Mouse (Mus musculus) naive thymus-derived CD4-positive, alpha-beta T cell, adult 2 months (primary cell): ENCODE measurements around the gene Mipol1.
A peak's percentile ranks its signal among the peaks of the same experiment; 100 is the strongest.

Experiments
- DNase-seq: peaks from one replicate; pipeline ENCODE4 v3.0.0-alpha.2; 2011; ENCODE audit warnings: low read depth

The Mipol1 gene

GRCm38 (mm10) chr12:57243671-57244495 lies 13.7 kb downstream of the Mipol1 start:
- DNase-seq = no peak

- DNase-seq = peak; percentile 19
These were observed 28.3 kb downstream of the Mipol1 start for GRCm38 (mm10) chr12:57258572-57258971.

- no peak for DNase-seq
These were observed 45.2 kb downstream of the Mipol1 start for GRCm38 (mm10) chr12:57275456-57275855.

DNA sequence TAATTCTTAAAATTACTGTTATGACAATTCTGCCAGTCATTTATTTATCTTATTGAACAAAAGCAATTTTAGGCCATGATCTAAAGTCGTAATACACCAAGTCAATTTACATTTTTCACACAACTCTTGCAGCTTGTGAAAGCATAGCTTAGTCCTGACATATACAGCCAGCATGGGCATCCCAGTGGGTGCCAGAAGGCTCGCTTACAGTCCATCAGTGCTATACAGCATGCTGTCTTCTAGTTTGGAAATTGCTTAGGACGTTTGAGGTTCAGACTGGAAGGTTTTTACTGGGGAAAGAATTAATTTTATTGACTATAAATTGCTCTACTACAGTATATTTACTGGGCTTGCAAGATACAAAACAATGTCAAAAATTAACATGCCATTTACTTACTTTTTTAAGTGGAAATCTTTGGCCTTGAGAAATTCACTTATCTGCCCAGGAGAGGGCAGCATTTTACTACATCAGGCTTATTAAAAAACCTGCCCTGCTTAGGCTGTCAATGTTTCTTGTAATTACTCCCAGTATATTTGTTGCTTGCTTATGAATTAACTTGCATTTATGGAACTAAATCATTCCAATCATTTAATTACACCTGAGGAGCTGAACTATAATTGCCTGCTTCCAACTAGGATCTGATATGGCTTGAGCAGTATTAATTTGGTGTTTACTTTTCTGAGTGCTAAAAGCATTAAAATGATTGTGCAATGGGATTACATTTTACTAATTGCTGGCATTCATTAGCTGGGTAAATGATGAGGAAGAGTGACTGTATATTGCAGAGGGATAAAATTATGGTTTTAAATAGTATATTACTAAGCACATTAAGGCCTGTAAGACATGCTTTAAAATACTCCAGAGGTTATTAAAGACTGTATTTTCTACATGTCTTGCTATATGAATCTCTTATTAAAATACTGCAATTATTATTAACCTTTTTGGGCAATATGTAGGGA lies 51.2 kb downstream of the Mipol1 start:
- DNase-seq = peak; percentile 33

DNA sequence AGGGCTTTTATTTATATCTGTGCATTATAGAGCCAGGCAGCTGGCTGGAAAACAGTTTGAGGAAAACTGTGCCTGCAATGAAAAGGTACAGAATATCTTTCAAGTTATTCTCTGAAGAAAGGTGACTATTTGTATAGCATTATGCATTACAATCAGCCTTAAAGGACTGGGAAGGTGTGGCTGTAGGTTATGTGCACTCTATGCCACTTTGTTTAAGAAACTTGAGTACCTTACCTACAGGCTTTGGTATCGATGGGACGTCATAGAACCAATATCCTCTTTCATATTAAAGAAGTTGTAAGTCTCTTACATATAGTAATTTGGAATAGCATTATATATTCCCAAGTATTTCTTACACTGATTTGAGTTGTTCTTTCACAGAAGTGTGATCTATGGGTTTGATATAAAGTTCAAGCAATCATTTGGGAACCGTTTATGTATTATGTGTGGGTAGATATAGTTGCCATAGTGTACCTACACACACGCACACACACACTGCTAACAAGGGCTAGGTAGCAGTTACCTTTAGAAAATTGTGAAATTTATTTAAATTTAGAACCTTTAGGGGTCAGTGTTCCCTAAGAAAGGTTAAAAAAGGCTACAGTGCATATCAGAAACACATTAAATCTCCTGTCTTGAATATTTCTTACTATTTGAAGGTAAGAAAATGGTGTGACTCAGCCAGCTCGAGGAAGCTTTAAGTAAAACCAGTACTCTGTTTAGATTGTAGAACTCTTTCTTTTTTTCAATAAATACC lies 55.3 kb downstream of the Mipol1 start:
- DNase-seq = no peak

DNA sequence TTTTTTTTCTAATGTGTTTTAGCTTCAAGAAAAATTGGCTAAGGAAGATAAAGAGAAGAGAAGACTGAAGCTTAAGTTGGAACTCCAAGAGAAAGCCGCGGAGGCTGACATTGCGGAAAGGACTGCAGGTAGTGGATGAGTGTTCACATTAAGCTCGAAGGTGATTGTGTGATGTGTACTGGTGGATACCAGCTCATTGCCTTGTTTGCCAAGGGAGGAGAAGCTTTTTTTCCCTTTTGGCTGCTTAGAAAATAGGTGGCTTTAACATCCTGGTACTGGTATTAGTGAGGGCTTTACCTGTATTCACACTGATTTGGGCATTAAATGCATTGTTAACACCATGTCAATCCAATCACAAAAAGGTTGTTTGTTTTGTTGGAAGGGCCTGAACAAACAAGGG lies 77.1 kb downstream of the Mipol1 start:
- no peak for DNase-seq

- DNase-seq = no peak
These were observed 77.5 kb downstream of the Mipol1 start for GRCm38 (mm10) chr12:57307748-57308147.

DNA sequence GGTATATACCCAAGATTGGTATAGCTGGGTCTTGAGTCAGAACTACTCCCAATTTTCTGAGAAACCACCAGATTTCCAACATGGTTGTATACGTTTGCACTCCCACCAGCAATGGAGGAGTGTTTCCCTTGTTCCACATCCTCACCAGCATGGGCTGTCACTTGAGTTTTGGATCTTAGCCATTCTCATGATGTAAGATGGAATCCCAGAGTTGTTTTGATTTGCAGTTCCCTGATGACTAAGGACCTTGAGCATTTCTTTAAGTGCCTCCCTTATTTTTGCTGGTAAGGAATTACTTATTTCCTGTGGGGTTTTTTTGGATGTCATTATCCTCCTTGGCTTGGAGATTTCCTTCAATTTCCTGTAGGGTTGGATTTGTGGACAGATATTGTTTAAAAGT lies 108.8 kb downstream of the Mipol1 start:
- no peak for DNase-seq

- DNase-seq = no peak
These were observed 109.9 kb downstream of the Mipol1 start for GRCm38 (mm10) chr12:57340111-57340510.

GRCm38 (mm10) chr12:57362732-57363131 lies 132.5 kb downstream of the Mipol1 start:
- DNase-seq = no peak

DNA sequence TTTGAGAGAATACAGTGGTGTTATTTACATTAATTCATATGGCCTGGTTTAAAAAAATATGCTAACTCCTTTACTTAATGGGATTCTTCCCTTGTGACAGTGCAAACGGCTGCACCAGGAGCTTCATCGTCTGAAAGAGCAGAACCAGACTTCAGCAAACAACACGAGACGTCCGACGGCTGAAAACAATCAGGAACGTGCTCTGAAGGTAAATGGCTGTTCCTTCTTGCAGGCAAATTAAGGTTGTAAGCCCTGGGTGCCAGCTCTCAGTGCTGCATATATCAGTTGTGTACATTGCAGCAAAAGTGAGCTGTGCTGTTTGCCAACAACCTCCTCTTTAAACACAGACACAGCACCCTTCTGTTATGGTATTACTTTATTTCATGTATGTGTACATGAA lies 133.8 kb downstream of the Mipol1 start:
- no peak for DNase-seq

- no peak for DNase-seq
These were observed 141.7 kb downstream of the Mipol1 start for GRCm38 (mm10) chr12:57371790-57372547.

DNA sequence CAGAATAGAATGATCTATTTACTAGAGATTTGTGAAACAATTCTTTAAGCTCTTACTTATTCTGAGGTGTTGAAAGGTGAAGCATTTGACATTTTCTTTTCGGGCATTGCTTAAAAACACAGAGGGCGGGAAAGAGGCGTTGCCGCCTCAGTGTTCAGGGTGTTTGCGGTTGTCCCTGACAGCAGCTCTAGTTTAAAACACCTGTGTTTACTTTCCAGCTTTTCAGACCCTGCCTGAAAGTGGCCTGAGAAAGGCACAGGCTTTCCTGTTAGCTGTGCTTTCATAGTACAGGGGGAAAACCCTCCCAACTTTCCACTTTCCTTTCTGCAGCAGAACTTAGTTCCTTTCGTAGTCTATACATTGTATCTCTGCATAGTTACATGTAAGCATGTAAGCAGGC lies 152.6 kb downstream of the Mipol1 start:
- DNase-seq = no peak

- DNase-seq = no peak
These were observed 157.5 kb downstream of the Mipol1 start for GRCm38 (mm10) chr12:57387588-57388292.

DNA sequence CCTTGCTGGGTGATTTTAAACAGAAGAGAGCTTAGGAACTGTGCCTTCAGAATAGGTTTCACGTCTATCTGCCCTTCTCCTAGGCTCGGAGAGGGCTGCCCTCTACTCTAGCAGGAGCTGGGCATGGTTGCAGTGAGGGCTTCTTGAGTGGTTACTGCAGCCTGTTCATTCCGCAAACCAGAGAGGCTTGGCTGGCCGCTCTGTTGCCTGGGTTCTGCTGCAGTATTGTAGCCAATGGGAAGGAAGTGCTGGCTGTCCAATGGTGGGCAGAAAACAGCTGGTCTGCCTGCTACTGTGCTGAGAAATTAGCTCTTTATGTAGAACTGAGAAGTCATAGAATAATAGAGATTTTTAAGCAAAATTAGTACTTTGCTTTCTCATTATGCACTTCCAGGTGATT lies 169.3 kb downstream of the Mipol1 start:
- DNase-seq = no peak

DNA sequence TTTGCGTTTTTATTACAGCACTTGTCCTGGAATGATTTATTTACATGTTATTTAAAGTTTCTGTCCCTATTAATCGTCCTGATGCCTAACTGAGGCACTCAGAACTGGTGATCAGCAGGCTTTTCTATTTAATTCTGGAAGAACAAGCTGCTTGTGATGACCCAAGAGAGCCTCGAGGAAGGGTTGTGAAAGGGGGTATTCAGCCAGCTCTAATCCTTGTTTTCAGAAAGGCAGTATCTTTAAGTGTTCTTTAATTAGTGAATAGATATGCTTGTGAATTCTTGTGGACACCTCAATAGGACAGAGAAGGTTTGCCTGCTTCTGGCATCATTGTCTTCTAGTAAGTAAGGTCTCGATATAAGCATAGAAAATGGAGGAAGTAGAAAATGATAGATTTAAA lies 170.0 kb downstream of the Mipol1 start:
- DNase-seq = no peak

DNA sequence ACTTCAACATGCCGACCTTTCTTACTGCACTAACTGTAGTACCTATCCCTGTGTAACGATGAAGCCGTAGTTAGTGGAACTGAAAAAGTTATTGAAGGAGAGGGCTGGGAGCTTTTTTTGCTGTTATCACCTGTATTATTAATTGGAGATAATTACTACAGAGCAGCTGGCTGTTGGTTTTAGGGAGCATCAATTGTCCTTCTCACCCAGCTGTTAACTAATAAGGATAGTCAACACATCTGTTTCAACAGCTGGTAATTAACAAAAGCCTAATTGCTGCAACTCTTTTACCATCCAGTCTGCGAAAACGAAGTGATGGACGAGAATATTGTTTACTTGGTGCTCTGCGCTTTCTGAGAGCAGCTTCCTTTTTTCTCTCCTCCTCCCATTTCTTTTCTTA lies 170.9 kb downstream of the Mipol1 start:
- DNase-seq = no peak

GRCm38 (mm10) chr12:57402360-57402759 lies 172.1 kb downstream of the Mipol1 start:
- no peak for DNase-seq

DNA sequence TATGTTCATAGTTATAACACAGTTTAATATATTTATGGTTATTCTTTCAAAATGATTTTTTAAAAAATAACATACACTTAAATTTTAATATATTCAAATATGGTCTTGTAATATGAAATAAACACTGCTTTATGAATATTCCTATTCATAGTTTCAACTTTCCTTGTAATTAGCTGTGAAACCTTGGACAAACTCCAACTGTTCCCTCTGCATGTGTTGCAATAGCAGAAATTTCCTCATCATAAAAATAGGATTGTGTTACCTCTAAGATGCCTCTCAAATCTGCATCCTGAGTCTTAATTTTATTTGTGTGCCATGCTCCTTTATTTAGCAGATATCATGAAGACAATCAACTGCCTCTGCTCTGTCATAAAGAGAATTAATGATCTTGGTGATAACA lies 179.7 kb downstream of the Mipol1 start:
- no peak for DNase-seq

- no peak for DNase-seq
These were observed 183.6 kb downstream of the Mipol1 start for GRCm38 (mm10) chr12:57413833-57414232.

DNA sequence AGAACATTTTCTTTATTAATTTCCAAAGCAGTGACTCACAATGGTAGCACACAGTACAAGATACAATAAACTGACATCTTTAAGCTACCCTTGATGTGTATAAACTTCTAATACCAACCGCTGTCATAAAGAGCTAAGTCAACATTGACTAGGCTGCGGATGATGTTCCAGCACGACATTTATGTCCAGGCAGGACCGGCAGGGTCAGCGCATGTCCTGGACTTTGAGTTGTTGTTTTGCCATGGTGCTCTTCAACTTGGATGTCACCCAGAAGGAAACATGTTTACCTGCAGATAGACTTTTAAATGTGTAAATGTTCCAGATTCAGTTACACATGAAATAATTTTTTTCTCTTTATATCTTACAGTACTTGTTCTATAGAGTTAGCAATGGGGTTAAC lies 194.7 kb downstream of the Mipol1 start:
- no peak for DNase-seq
